Mouse (Mus musculus) forebrain, postnatal 0 days (tissue): Measurements from ENCODE around the gene Stau1. TPM values are rescaled to one million over a fixed set of nuclear protein-coding genes. Genes with fewer than 3 reads are reported as not detected.

Experiments used
- ATAC-seq: fragments of 200-750 bp; cut with Nextera tagmentation; 2 replicates; pipeline ENCODE4 v1.8.0; 2017; ENCODE audit warnings: mild to moderate bottlenecking, moderate library complexity
- DNase-seq: peaks from one replicate; pipeline ENCODE4 v3.0.0-alpha.2; 2015
- H3K27ac ChIP-seq: fragments of 300-500 bp; sonication (generic); 2 replicates; pipeline ENCODE4 v1.5.1; 2014; ENCODE audit warnings: low read depth, mild to moderate bottlenecking, antibody characterized with exemption, low read length, moderate library complexity, mixed read lengths
- H3K27me3 ChIP-seq: fragments of 300-500 bp; sonication (generic); 2 replicates; pipeline ENCODE4 v1.6.1; 2014; ENCODE audit warnings: mild to moderate bottlenecking, low read length, mixed read lengths; ENCODE audit not compliant: insufficient read depth
- H3K36me3 ChIP-seq: fragments of 300-500 bp; sonication (generic); 2 replicates; pipeline ENCODE4 v1.6.1; 2014; ENCODE audit warnings: mild to moderate bottlenecking, moderate library complexity; ENCODE audit not compliant: insufficient read depth
- H3K4me1 ChIP-seq: fragments of 300-500 bp; sonication (generic); 2 replicates; pipeline ENCODE4 v1.6.1; 2014; ENCODE audit warnings: antibody characterized with exemption; ENCODE audit not compliant: insufficient read depth
- H3K4me2 ChIP-seq: fragments of 300-500 bp; sonication (generic); 2 replicates; pipeline ENCODE4 v1.6.1; 2014; ENCODE audit warnings: low read depth, mild to moderate bottlenecking, moderate library complexity
- H3K4me3 ChIP-seq: fragments of 300-500 bp; sonication (generic); 2 replicates; pipeline ENCODE4 v1.5.1; 2014; ENCODE audit warnings: low read depth, low read length, mixed read lengths
- H3K9ac ChIP-seq: fragments of 300-500 bp; sonication (generic); 2 replicates; pipeline ENCODE4 v1.6.1; 2014; ENCODE audit warnings: mild to moderate bottlenecking
- H3K9me3 ChIP-seq: fragments of 300-500 bp; sonication (generic); 2 replicates; pipeline ENCODE4 v1.6.1; 2016; ENCODE audit warnings: low read length
- CTCF ChIP-seq: sonication (generic); IDR thresholded peaks from 2 replicates; pipeline ENCODE4 v1.5.1; 2016; ENCODE audit warnings: antibody characterized with exemption, control low read depth, low read depth
- WGBS: fragments of 180-500 bp; shearing (Covaris S2); extraction: QIAGEN DNeasy Blood & Tissue Kit; methylation state at CpG from one replicate; pipeline ENCODE4 v1.1.7; 2014; 5-methylcytosine and 5-hydroxymethylcytosine counted together
- polyA plus RNA-seq: library from polyadenylated mRNA; unstranded; fragments of >200 nt; fragmentation: Nextera tagmentation; extraction: Ambion mirVana; gene quantifications from 2 replicates; pipeline ENCODE4 v1.2.1, GENCODE M21; 2015
- total RNA-seq: library from RNA; depleted of rRNA; stranded (reverse); fragments of >200 nt; gene quantifications from 2 replicates; pipeline ENCODE4 v1.2.3, GENCODE M21; 2014

Gene Stau1
- total and polyA plus RNA-seq, 2 experiments from 2014 or later: 39.6 to 97.3 TPM

DNA sequence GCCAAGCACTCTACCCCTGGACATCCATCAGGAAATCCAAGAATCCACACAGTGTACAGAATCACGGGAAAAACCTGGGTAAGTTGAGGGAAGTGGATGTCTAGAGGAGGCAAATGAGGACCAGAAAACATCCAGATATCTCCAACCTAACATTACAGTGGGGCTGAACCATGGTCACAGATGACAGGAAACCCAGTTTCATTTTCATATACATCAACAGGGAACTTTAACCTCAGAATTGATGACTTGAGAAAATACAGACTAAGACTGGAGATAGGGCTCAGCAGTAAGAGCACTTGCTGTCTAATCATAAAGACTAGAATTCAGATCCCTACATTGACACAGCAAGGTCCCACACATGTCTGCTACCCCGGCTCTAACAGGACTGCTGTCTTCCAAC, 31.3 kb downstream of the Stau1 start:
- Histone ChIP-seq H3K4me1 (no peaks in the 10 kb centered on the region), H3K9me3 (no peaks in the 10 kb centered on the region), H3K4me3 (no peak overlapping the region), H3K9ac (no peak overlapping the region), H3K27ac (no peak overlapping the region), H3K4me2 (no peak overlapping the region), H3K36me3 (peaks cover 3% of the 10 kb centered on the region), H3K27me3 (no peaks in the 10 kb centered on the region)
- TF ChIP-seq CTCF: no peak
- WGBS: 89% methylated on average over 2 of the region's 2 CpGs
- ATAC-seq (no peak), DNase-seq (no peak)

DNA sequence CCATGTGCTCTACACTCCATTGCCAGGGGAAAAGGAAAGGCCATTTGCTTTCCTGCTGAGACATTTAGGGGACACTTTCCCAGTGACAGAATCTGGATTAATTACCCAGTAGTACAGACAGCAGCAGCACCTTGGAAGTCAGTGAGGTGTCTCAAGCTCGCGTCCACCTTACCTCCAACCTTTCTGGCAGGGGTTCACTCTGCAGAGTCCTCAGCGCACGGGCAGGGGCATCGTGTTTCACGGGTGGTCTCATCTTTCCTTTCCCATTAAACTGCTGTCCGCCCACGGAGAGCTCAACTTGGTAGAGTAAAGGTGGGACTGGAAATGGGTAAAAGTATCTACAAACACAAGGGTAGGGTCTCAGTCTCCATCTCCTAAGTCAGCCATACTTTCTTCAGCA, 32.8 kb downstream of the Stau1 start:
- no peak for TF ChIP-seq CTCF
- Histone ChIP-seq H3K9me3 (no peaks in the 10 kb centered on the region), H3K4me1 (no peaks in the 10 kb centered on the region), H3K4me2 (no peak overlapping the region), H3K27me3 (no peaks in the 10 kb centered on the region), H3K4me3 (no peak overlapping the region), H3K9ac (no peak overlapping the region), H3K36me3 (peaks cover 9% of the 10 kb centered on the region), H3K27ac (no peak overlapping the region)
- DNase-seq (no peak), ATAC-seq (no peak)
- 91% methylated on average over 8 of the region's 8 CpGs for WGBS

DNA sequence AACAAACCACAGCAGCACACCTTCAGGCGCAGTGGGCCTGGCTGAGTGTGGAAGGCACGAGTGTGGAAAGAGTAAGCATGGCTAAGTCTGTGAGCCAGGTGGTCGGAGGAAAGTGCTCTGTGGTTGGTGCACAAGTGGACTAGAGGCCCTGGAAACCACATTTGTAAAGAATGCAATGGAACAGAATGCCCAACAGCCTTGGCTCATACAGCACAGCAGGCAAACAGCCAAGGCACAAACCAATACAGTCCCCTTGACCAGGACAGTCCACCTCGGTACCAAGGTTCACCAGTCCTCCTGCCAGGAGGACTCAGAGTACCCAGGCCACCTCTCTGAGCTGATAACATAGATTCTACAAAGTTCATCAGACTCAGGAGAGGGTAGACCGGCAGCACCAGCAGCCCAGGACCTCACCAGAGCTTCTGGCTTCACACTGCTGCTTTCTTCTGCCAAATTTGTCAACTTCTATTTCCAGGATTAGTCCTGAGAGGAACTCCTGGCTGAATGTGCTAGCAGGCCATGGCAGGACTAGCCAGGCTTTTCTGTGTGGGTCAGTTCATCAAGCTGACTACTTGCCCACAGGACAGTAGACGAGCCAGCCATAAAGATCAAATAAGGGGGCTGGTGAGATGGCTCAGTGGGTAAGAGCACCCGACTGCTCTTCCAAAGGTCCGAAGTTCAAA, 35.3 kb downstream of the Stau1 start:
- peaks cover 18% of the 10 kb centered on the region for H3K36me3 ChIP-seq
- no peak overlapping the region for H3K9ac ChIP-seq
- no peak overlapping the region for H3K4me3 ChIP-seq
- no peak for TF ChIP-seq CTCF
- no peaks in the 10 kb centered on the region for H3K9me3 ChIP-seq
- H3K27me3 ChIP-seq: no peaks in the 10 kb centered on the region
- H3K4me1 ChIP-seq: no peaks in the 10 kb centered on the region
- no peak for DNase-seq
- H3K4me2 ChIP-seq: no peak overlapping the region
- H3K27ac ChIP-seq: no peak overlapping the region
- no peak for ATAC-seq
- 86% methylated on average over 8 of the region's 8 CpGs for WGBS

DNA sequence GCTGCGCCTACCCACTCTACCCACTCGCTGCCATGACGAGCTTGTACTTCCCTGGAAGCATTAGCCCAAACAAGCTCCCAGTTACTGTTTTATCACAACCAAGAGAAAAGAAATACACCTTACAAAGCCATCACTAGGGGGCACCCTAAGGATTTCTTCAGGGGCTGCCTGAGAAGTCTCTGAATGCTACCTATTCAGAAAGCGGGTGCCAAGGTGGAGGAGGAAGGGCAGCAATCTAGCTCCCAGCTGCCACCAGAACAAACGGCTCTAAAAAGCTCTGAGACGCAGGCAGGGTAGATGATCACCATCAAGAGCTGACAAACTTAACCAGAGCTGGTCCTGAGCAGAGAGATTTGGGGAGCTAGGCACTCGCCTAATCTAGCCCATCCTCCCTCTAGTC, 39.3 kb downstream of the Stau1 start:
- H3K4me1 ChIP-seq: no peaks in the 10 kb centered on the region

DNA sequence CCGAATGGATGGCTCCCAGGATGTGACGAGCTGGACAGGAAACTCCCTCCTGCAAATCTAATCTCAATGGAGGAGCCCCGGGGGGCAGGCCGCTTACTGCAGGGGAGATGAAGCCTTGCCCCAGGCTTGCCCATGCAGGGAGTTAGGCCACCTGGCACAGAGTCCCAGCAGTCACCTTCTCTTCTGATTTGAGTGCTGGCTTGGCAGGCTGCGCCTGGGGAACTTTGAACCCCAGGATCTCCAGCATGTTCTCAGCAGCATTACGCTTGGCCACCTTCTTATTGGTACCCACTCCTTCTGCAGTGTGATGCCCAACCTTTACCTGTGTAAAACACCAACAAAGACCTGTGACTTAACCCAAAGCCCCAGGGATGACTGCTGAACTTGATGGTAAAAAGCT, 43.9 kb downstream of the Stau1 start:
- DNase-seq: no peak
- no peak for ATAC-seq
- Histone ChIP-seq H3K9ac (no peak overlapping the region), H3K4me1 (no peaks in the 10 kb centered on the region), H3K4me2 (no peak overlapping the region), H3K27me3 (no peaks in the 10 kb centered on the region), H3K4me3 (no peak overlapping the region), H3K36me3 (peaks cover 82% of the 10 kb centered on the region), H3K9me3 (no peaks in the 10 kb centered on the region), H3K27ac (no peak overlapping the region)
- WGBS: 79% methylated on average over 6 of the region's 6 CpGs
- TF ChIP-seq CTCF: no peak

More for the DNA sequence above, 39.3 kb downstream of the Stau1 start:
- H3K4me2 ChIP-seq: no peak overlapping the region
- H3K9ac ChIP-seq: no peak overlapping the region
- H3K4me3 ChIP-seq: no peak overlapping the region
- DNase-seq (peak; percentile 54), ATAC-seq (0 out of 2 replicates have a peak, but pooled peaks have one; percentile 32)
- peak; percentile 52 for TF ChIP-seq CTCF
- WGBS: 54% methylated on average over 7 of the region's 7 CpGs
- H3K27me3 ChIP-seq: no peaks in the 10 kb centered on the region
- H3K36me3 ChIP-seq: peaks cover 53% of the 10 kb centered on the region
- no peak overlapping the region for H3K27ac ChIP-seq
- no peaks in the 10 kb centered on the region for H3K9me3 ChIP-seq

GRCm38 (mm10) chr2:166950853-166951648, 45.0 kb downstream of the Stau1 start:
- Histone ChIP-seq H3K9me3 (no peaks in the 10 kb centered on the region), H3K4me1 (no peaks in the 10 kb centered on the region), H3K4me3 (no peak overlapping the region), H3K27ac (no peak overlapping the region), H3K9ac (no peak overlapping the region), H3K27me3 (no peaks in the 10 kb centered on the region), H3K4me2 (no peak overlapping the region), H3K36me3 (peaks cover 88% of the 10 kb centered on the region)
- ATAC-seq (0 out of 2 replicates have a peak, but pooled peaks have one; percentile 38), DNase-seq (peak; percentile 77)
- WGBS: 59% methylated on average over 14 of the region's 14 CpGs
- 0 out of 2 replicates have a peak, but pooled peaks have one; percentile 11 for TF ChIP-seq CTCF

DNA sequence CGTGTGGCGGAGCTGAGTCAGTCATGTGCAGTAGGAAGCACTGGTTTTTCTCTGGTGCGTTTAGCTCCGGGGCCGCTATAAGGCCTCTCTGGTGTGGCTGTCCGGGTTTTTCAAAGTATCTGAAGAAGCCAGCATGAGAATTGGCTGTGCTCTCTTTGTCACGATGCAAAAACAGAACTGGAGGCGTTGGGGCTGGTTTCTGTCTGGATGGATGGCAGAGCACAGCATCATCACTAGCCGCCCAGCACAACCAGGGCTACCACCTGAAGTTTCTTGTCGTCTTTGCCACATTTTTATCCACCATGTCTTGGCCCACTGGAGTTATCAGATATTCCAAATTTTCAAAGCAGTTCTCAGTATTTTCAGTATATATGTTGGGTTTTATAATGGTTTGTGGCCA, 47.2 kb downstream of the Stau1 start:
- Histone ChIP-seq H3K9me3 (no peaks in the 10 kb centered on the region), H3K4me3 (no peak overlapping the region), H3K9ac (no peak overlapping the region), H3K4me1 (no peaks in the 10 kb centered on the region), H3K36me3 (peaks cover 81% of the 10 kb centered on the region), H3K4me2 (no peak overlapping the region), H3K27me3 (no peaks in the 10 kb centered on the region), H3K27ac (no peak overlapping the region)
- no peak for ATAC-seq
- DNase-seq: no peak
- no peak for TF ChIP-seq CTCF
- 87% methylated on average over 10 of the region's 10 CpGs for whole genome bisulfite sequencing
